Mouse (Mus musculus): ENCODE data around the gene Prkaa2. TPM values are rescaled to one million over a fixed set of nuclear protein-coding genes. Genes with fewer than 3 reads are reported as not detected.
A peak's percentile ranks its signal among the peaks of the same experiment; 100 is the strongest.

The Prkaa2 gene
- polyA plus RNA-seq, 1 experiment = 4.2 TPM

DNA sequence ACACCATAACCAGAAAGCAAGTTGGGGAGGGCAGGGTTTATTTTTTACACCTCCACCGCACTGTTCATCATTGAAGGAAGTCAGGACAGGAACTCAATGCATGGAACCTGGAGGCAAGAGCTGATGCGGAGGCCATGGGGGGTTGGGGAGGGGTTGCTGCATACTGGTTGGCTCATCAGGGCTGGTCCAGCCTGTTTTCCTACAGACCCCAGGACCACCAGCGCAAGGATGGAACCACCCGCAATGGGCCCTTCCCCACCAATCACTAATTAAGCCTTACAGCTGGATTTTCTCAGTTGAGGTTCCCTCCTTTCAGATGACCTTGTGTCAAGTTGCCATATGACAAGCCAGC lies 970 bp upstream of the Prkaa2 start:
- DNase-seq (ENCODE audit: low read depth, low spot score) = no peak
- WGBS = 51% methylated on average over 4 of the region's 4 CpGs

DNA sequence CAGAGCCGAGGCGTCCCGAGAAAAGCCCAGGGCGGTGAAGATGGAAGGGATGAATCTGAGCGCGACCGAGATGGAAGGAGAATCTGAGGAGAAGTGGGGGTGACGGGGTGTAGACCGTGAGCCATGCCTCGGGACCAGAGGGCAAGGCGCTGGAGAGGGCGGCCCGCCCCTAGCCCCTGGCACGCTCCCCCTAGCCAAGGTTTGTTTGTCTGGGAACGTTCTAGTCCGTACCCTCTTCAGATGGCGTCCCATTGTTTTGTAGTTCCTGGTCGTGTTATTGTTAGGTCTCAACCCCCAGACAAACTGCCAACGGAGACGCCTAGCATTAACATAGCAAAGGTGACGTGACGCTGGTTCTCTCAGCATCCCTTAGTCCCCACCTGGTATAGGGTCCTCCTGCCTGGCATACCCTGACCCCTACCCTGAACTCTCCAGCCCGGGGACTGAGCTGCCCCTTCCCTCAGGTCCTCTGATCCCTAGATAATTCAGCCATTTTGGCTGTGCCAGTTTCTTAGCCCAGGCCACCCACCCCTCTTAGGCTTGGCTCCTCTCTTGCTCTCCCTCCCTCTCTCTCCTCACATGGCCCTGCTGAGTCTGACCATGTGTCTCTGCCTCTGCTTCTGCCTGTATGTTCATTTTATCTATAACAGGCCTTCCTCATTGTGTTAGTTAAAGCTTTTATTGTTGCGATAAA lies 447 bp upstream of the Prkaa2 start:
- DNase-seq (ENCODE audit: low read depth, low spot score) = peak; percentile 70
- 1% methylated on average over 24 of the region's 24 CpGs for WGBS

DNA sequence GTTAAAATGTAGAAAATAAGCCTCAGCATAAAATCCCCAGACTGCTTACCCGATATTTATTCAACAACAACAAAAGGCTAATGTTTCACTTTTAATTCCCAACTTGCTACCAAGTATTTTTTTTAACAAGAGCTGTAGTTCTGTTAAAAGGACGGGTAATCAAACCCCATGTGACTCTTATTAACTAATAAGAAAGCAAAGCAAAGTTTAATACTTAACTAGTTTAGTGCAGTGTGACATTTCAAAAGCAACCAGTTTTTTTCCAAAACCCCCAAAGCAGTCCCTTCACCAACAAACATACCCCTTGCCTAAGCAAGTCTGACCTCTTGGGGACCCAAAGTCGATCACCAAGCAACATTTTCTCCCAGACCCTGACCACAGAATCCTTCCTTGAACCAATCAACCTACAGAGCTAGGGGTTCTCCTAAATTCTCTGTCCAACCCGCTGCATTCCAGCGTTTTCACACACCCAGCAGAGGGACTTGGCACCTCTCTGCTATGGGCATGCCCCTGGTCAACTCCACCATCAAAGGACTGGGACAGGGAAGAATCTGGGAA lies 970 bp downstream of the Prkaa2 start:
- WGBS = 13% methylated on average over 5 of the region's 5 CpGs
- DNase-seq (ENCODE audit: low read depth, low spot score) = no peak

DNA sequence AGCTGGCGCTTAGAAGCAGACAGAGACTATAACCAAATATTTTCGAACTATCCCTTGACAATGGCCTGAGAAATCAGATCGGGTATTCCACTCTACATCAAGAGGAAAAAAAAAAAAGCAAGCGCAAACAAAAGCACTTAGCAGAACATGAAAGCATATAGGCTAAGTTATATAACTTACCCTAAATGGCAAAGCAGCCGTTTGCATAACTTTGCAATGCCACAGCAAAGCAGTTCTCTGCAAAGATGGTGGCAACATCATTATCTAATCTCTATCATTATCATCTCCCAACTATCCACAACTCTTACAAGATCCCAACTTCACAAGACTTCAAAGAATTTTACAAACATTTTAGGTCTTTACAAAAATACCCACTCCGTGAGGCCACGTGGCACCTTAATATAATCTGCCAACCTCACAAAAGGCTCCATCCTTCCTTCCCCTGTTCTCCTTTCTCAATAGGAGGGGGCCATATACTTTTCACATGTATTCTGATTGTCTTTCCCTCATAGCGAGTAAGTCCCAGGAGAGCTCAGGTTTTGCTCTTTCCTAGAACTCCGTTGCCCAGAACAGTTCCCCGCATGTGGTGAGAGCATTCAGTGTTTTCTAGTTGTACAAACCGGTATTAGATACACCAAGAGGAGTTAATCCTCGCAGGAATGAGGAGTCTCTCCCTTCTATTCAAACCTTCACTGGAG lies 1.6 kb downstream of the Prkaa2 start:
- 44% methylated on average over 12 of the region's 12 CpGs for WGBS
- DNase-seq (ENCODE audit: low read depth, low spot score) = no peak

DNA sequence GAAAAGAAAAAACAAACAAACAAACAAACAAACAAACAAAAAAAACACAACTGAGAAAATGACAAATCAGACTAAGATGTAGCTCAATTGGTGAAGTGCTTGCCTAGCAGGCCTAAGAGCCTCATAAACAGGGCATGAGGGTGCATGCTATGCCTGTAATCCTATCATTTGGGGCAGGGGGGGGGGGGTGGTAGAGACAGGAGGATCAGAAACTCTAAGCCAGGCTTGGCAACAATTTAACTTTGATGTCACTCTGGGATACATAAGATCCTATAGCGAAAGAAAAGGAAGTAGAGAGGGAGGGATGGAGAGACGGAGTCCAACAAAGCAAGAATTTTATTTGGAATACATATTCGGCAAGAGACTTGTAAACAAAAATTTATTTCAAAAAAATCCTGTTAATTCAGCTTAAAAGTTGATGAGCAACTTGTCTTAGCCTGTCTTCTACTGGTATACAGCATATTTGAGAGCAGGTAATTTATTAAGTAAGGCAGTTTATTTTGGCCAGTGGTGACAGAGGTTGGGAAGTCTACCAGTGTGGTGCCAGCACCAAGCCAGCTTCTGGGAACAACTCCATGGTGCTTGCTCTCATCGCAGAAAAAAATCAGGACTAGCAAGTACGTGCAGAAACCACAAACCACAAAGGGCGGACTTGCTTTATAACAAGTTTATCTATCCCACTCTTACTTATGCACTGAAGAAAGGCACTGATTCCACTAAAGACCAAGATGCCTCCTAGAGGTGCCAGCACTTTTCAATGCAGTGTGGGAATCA lies 5.4 kb downstream of the Prkaa2 start:
- 79% methylated on average over 6 of the region's 6 CpGs for WGBS
- no peak for DNase-seq (ENCODE audit: low read depth, low spot score)

DNA sequence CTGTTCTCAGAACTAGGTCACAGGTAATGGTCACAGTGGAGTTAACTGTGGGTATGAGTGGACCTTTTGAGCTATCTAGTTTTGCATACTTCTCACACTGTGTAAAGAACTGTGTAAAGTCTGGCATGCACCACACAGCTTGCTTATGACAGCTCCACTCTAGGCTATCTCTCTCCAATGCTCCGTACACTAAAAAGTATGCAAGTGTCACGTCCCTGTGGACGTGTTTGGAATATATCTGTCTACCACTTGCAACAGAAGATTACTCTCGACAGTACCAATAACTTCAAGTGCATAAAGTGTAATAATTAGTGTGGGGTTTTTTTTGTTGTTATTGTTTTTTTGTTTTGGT lies 8.4 kb downstream of the Prkaa2 start:
- DNase-seq (ENCODE audit: low read depth, low spot score) = no peak
- WGBS = 73% methylated on average over 4 of the region's 4 CpGs

DNA sequence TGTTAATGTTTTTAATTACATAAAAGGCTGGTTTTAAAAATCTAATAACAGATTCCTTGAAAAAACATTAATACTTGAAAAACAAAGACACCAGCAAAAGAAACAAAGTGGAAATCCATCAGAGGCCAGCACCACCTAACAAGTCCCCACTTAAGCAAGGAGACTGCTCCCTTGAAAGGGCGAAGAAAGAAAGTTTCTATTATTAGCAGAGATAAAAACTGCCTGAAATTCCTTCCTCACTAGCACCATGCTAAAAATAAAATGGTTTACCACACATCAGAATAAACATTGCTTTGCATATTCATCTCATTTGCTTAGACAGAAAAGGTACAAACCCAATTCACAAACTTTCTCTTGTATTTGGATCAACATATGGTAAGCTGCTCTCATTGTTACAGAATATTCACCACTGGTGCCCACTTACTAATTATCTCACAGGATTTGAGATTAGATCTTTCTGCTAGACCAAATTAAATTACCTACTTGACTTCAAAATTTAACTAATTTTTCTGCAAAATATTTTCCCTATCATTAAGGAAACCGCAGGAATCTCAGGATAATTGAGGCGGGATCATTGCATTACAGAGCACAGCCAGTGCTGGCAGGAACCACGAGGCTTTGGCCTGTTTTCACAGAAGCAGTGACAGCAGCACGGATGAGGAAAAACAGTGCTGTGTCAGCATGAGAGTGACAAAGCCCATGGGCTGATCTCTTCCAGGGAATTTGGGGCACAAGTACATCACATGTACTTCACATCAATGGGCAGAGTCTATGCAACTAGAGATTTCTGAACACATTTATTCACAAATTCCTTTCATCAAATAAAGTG lies 9.0 kb downstream of the Prkaa2 start:
- no peak for DNase-seq (ENCODE audit: low read depth, low spot score)

DNA sequence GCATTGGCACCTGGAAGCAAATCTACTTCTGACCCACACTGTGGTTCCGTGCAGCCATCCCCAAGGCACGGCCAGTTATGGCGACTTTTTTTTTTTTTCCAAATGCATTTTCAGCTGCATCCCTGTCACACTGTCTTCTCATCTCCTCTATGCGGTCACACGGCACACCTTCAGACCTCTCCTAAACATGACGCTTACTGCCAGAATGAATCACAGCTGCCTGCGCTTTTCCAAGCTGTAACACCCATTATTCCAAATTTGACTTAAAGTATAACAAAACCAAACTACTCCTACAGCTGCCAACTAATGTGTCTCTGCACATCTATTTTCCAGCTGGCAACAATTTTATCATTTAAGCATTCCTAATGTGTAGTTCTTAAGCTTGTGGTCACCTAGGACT lies 11.0 kb downstream of the Prkaa2 start:
- WGBS = 87% methylated on average over 7 of the region's 7 CpGs
- no peak for DNase-seq (ENCODE audit: low read depth, low spot score)

More for the DNA sequence above, 9.0 kb downstream of the Prkaa2 start:
- WGBS = 45% methylated on average over 5 of the region's 5 CpGs

DNA sequence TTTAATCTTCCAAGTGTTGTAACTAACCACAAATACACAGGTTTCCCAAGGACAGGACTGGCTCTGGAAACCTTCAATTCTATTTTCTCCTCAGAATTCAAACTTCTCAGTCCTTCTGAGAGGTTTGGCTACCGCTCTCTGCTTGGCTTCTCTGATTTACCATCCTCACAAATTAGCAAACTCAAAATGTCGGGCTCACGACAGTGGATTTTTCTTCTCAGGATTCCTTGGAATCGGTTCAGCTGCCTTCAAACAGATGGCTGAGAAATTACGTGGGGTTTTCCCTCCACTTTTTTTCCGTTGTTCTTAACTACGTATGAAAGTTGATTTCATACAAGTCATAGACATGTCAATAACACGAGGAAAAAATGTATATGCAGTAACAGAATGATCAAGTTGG lies 11.5 kb downstream of the Prkaa2 start:
- no peak for DNase-seq (ENCODE audit: low read depth, low spot score)
- 63% methylated on average over 8 of the region's 8 CpGs for WGBS

DNA sequence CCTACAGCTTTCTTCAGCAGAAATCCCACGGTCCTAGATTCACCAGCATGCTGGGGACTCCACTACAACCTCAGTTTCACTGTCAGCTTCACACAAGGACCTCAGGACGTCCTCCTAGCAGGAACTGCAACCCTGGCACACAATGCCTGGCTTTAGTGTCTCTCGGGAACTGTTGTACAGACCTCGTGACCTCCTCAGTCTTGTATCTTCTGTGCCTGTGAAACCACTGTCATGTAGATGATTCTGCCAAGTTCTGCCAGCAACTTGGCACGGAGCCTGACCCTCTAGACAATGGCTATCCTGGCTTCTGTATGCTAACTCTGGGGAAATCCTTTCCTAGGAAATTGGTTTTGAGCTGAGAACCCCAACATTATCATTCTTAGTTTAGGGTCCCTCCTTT lies 14.4 kb downstream of the Prkaa2 start:
- no peak for DNase-seq (ENCODE audit: low read depth, low spot score)

DNA sequence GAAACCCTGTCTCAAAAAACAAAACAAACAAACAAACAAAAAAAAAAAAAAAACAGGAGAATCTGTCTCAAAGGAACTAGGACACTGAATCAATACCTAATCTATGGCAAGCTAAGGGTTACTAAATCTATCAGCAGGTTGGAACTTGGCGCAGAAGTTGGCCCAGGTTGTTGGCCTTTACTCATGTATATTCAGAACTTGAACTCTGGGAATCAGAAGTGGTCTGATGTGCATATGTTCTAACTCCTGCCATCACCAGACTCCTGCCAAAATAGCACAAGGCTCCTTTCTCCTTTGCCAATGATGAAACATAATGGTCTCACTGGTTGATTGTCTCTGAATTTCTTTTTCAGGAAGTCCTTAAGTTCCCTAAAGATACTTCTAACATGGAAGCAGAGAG lies 15.7 kb downstream of the Prkaa2 start:
- 82% methylated on average over 1 of the region's 1 CpGs for WGBS
- no peak for DNase-seq (ENCODE audit: low read depth, low spot score)

More for the DNA sequence above, 14.4 kb downstream of the Prkaa2 start:
- 37% methylated on average over 5 of the region's 5 CpGs for WGBS

DNA sequence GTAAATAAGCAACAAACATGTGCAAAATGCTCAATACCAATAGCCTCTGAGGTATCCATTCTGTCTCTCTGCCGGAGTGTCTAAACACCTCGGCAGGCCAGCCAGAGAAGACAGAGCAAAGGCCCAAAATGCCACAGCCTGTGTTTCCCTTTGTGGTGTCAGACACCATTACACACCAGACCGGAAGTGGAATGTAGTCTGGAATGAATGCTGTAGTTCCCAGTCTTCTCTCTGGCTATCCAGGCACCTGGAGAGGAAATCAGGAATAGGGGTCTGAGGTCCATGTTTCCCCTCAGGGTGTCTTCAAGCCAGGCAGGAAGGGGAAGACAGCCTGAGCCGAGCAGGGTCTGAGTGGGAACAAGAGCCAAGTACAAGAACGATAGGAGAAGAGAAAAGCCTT lies 19.3 kb downstream of the Prkaa2 start:
- DNase-seq (ENCODE audit: low read depth, low spot score) = no peak
- 92% methylated on average over 5 of the region's 5 CpGs for WGBS

DNA sequence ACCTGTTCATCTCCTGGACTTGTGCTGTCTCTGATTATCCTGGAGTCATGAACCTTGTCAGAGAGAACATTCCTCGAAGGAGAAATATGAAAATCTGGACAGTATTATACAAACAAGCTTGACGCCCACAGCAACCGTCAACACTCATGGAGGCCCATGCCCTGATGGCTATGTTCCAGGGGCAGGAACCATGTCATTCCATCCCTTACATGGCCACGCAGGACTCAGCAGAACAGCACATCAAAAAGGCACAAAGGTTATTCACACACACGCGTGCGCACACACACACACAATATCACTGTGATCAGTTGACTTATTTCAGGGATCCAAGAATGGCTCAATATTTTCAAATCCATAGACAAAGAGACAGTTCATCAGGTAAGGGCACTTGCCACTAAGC lies 20.3 kb downstream of the Prkaa2 start:
- DNase-seq (ENCODE audit: low read depth, low spot score) = no peak

DNA sequence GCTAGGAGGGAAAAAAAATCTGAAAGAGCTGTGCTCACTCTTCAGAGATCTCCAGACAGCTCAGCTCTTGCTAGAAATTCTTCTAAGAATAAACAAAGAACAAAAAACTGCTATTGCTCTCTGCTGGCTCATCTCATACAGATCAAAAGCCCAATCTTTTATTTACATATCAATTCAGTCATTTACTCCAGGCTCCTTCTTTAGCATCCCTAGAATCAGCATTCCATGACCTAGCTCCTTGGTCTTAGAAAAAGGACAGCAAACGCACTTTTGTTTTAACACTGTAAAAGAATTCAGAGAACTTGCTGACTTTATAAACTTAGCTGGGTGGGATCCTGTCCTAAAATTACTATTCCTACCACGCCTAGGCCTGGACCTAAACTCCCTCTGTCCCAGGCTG lies 21.0 kb downstream of the Prkaa2 start:
- no peak for DNase-seq (ENCODE audit: low read depth, low spot score)
- WGBS = 77% methylated on average over 2 of the region's 2 CpGs

More for the DNA sequence above, 20.3 kb downstream of the Prkaa2 start:
- 83% methylated on average over 7 of the region's 7 CpGs for WGBS

DNA sequence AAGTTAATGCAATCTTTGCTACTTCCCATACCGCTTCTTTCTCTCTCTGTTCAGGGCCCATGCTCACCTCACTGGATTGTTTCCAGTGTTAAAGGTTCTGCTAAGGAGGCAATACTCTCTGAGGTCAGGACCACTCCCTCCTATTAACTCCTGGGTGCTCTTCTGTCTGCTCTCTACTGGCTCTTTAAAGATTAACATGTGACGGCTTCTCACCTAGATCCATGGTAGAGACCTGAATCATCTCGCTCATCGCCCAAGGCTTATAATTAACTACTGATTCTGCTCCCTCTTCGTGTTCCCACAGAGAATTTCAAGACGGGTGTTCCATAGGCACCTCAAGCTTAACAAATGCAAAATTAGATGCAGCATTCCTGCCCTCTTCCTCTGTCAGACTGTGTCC lies 33.5 kb downstream of the Prkaa2 start:
- WGBS = 41% methylated on average over 6 of the region's 6 CpGs
- peak; percentile 45 for DNase-seq (ENCODE audit: low read depth, low spot score)

DNA sequence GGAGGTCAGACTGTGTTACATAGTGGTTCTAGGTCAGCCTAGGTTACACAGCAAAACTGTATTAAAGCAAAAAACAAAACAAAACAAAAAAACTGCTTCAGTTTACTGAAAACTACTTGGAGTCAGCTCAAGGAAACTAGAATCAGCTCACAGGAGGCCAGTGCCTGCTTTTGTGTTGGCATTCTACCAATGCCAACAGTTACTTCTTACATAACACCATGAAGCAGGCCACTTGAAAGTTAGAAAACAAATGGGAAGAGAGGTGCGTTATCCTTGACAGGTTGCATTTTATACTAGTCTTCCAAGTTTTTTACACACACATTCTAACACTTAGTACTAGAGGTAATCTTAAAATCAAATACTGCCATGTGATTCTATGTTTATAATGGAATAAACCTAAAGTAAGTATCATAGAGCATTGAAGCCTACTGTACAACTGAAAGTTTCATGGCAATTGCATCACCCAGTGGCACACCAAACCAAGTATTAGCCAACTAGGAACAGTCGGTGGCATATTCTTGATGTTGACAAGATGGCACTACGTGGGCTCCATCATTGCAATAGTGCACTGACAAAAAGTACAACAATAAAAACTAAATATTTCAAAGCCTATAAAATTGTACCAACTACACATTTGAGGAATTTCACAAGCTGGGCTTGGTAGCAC lies 37.8 kb downstream of the Prkaa2 start:
- no peak for DNase-seq (ENCODE audit: low read depth, low spot score)
- WGBS = 38% methylated on average over 3 of the region's 3 CpGs

DNA sequence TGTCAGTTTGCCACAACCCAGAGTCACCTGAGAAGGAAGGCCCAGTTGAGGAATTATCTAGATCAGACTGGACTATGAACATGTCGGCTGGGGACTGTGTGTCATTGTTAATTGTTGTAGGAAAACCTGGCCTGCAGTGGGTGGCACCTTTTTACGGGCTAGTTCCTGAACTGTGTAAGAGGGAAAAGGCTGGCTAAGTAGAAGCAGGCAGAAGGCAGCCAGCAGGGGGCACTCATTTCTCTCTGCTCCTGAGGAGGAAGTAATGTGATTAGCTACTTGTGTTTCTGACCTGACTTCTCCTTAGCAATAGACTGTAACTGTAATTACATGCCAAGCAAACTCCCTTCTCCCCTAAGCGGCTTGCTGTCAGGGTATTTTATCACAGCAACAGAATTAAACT lies 38.7 kb downstream of the Prkaa2 start:
- WGBS = 9% methylated on average over 3 of the region's 3 CpGs
- DNase-seq (ENCODE audit: low read depth, low spot score) = peak; percentile 99

DNA sequence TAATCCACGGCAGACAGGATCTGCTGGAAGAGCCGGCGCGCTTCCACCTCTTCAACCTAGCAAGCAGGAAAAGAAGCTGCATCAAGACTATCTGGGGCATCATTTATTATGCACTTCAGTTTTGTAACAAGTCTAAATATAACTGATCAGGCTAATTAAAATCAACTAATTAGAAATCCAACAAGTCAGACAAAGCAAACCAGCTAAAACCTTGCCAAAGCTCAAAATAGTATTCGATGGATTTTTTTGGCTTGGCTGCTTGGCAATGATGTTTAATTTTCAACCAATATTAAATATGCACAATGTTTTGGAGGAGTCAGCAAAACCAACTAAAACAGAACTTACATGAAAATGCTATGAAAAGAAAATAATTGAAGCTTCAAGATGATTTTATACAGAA lies 58.4 kb downstream of the Prkaa2 start:
- whole genome bisulfite sequencing = 93% methylated on average over 5 of the region's 5 CpGs
- DNase-seq (ENCODE audit: low read depth, low spot score) = no peak

DNA sequence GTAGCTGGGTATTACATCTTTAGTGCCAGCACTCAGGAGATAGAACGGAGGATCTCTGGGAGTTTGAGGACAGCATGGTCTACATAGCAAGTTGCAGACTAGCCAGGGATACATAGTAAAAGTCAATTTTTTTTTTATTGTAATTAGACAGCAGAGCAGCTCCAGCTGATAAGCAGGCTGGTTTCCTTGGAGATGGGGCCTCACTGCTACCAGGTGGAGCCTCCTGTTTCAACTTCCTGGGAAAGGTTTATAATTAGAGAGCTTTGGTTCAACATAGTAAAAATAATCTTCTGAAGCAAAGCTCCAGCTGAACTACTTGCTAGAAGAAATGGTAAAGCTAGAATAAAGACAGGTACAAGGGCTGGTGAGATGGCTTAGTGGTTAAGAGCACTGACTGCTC lies 59.6 kb downstream of the Prkaa2 start:
- WGBS = 79% methylated on average over 1 of the region's 1 CpGs
- no peak for DNase-seq (ENCODE audit: low read depth, low spot score)

Measured in large intestine, adult 2 months (tissue).